Mouse (Mus musculus) neural tube, embryonic 11.5 days (tissue): ENCODE measurements around the gene Mroh9. TPM values are rescaled to one million over a fixed set of nuclear protein-coding genes. Genes with fewer than 3 reads are reported as not detected.

Source experiments
- ATAC-seq: fragments of 200-750 bp; cut with Nextera tagmentation; 2 replicates; pipeline ENCODE4 v1.8.0; 2017; ENCODE audit warnings: moderate number of reproducible peaks, mild to moderate bottlenecking, moderate TSS enrichment, moderate library complexity; ENCODE audit not compliant: insufficient read depth, low FRiP score, low TSS enrichment
- DNase-seq: peaks from one replicate; pipeline ENCODE4 v3.0.0-alpha.2; 2015; ENCODE audit warnings: low spot score
- H3K27ac ChIP-seq: fragments of 300-500 bp; sonication (generic); 2 replicates; pipeline ENCODE4 v1.5.1; 2014; ENCODE audit warnings: low read depth, mild to moderate bottlenecking, low read length
- H3K27me3 ChIP-seq: fragments of 300-500 bp; sonication (generic); 2 replicates; pipeline ENCODE4 v1.6.1; 2014; ENCODE audit warnings: mild to moderate bottlenecking, low read length, mixed read lengths; ENCODE audit not compliant: control insufficient read depth, insufficient read depth
- H3K36me3 ChIP-seq: fragments of 300-500 bp; sonication (generic); 2 replicates; pipeline ENCODE4 v1.6.1; 2014; ENCODE audit warnings: mild to moderate bottlenecking, low read length, moderate library complexity, mixed read lengths; ENCODE audit not compliant: control insufficient read depth, insufficient read depth
- H3K4me1 ChIP-seq: fragments of 300-500 bp; sonication (generic); 2 replicates; pipeline ENCODE4 v1.6.1; 2014; ENCODE audit warnings: low read length, mixed read lengths; ENCODE audit not compliant: control insufficient read depth, insufficient read depth
- H3K4me2 ChIP-seq: fragments of 300-500 bp; sonication (generic); 2 replicates; pipeline ENCODE4 v1.6.1; 2014; ENCODE audit warnings: low read depth, mild to moderate bottlenecking, moderate library complexity
- H3K4me3 ChIP-seq: fragments of 300-500 bp; sonication (generic); 2 replicates; pipeline ENCODE4 v1.5.1; 2014; ENCODE audit warnings: low read depth, low read length
- H3K9ac ChIP-seq: fragments of 300-500 bp; sonication (generic); 2 replicates; pipeline ENCODE4 v1.6.1; 2014; ENCODE audit warnings: mild to moderate bottlenecking, low read length
- H3K9me3 ChIP-seq: fragments of 300-500 bp; sonication (generic); 2 replicates; pipeline ENCODE4 v1.6.1; 2016; ENCODE audit warnings: low read length; ENCODE audit not compliant: control insufficient read depth
- WGBS: fragments of 180-500 bp; shearing (Covaris S2); extraction: QIAGEN DNeasy Blood & Tissue Kit; methylation state at CpG from one replicate; pipeline ENCODE4 v1.1.7; 2014; 5-methylcytosine and 5-hydroxymethylcytosine counted together
- polyA plus RNA-seq: library from polyadenylated mRNA; unstranded; fragments of >200 nt; fragmentation: Nextera tagmentation; extraction: Ambion mirVana; gene quantifications from 2 replicates; pipeline ENCODE4 v1.2.1, GENCODE M21; 2014

Mroh9 gene
- polyA plus RNA-seq, 1 experiment from 2014 or later: not detected

DNA sequence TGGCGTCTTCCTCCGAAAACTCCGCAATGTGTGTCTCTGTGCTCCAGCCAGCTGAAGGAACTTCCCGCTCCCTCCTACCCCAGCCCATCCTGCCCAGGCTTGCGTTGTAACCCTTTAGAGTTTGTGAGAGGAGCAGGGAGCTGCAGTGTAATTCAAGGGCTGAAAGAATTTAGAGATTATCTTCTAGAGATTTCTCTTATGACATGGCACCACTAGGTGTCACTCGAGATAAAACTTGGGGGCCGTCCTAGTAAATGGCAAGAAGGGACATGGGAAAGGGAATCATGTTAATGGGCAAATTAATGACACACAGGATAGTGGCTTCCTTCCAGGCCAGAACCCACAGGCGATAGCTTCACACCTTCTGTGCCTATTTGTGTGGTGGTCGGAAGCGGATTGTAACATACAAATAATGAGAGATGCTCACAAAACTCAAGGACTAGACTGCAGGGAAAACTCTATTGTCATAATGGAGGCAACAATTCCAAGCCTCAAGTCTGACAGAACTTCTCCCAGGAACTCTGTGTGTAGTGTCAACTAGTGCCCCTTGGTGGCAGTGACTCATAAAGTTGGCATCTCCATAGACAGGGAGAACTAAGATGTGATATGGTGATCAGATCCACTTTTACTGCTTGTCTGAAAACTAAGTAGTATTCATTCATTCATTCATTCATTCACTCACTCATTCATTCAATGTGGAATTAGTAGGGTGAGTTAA is 6.1 kb upstream of the Mroh9 start:
- peak; percentile 43 for DNase-seq
- Histone ChIP-seq H3K4me1 (no peaks in the 10 kb centered on the region), H3K36me3 (no peaks in the 10 kb centered on the region), H3K4me2 (no peak overlapping the region), H3K4me3 (no peak overlapping the region), H3K9me3 (no peaks in the 10 kb centered on the region), H3K27me3 (no peaks in the 10 kb centered on the region), H3K9ac (no peak overlapping the region), H3K27ac (no peak overlapping the region)
- 0 out of 2 replicates have a peak, but pooled peaks have one; percentile 50 for ATAC-seq
- WGBS: 60% methylated on average over 10 of the region's 10 CpGs

DNA sequence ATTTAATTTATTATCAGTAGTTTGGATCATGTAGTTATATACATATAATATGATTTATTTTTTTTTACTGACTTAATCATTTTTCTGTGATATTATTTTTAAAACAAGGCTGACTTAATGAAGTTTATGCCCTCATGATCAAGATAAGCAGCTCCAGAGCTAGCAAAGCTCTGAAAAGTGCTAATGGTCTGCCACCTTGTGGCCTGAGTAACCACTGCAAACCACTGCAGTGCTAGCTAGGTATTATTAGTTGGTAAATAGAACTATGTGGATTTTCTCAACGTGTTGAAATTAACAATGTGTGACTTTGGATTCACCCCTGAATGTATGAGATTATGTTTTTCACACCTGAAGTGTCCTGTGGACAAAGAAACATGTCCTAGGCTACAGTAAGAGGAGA is 15.0 kb downstream of the Mroh9 start:
- WGBS: 3% methylated on average over 1 of the region's 1 CpGs
- H3K9me3 ChIP-seq: no peaks in the 10 kb centered on the region
- H3K4me2 ChIP-seq: no peak overlapping the region
- no peaks in the 10 kb centered on the region for H3K36me3 ChIP-seq
- H3K4me3 ChIP-seq: no peak overlapping the region
- peak; percentile 50 for DNase-seq
- no peak overlapping the region for H3K27ac ChIP-seq
- no peaks in the 10 kb centered on the region for H3K4me1 ChIP-seq
- H3K9ac ChIP-seq: no peak overlapping the region
- no peaks in the 10 kb centered on the region for H3K27me3 ChIP-seq
- ATAC-seq: peak; percentile 76

- no peak for ATAC-seq
- WGBS: 85% methylated on average over 3 of the region's 3 CpGs
- H3K4me2 ChIP-seq: no peak overlapping the region
- no peaks in the 10 kb centered on the region for H3K4me1 ChIP-seq
- no peak for DNase-seq
- H3K4me3 ChIP-seq: no peak overlapping the region
- no peak overlapping the region for H3K9ac ChIP-seq
- H3K36me3 ChIP-seq: no peaks in the 10 kb centered on the region
- H3K27ac ChIP-seq: no peak overlapping the region
- H3K9me3 ChIP-seq: no peaks in the 10 kb centered on the region
- H3K27me3 ChIP-seq: no peaks in the 10 kb centered on the region
Measured at GRCm38 (mm10) chr1:163060381-163060780, 25.1 kb downstream of the Mroh9 start.

DNA sequence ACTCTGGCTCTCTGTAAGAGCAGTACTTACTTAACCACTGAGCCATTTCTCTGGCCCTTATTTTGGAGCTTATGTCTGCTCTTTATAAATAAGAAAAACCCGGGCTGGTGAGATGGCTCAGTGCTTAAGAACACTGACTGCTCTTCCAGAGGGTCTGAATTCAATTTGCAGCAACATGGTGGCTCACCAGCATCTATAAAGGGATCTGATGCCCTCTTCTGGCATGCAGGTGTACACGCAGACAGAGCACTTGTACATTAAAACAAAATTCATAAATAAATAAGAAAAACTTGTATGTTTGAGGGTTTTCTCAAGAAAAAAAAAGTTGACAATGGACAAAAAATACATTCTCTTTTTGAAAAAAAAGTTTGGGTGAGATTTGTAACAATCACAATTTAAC is 28.1 kb downstream of the Mroh9 start:
- no peak overlapping the region for H3K4me3 ChIP-seq
- no peak overlapping the region for H3K27ac ChIP-seq
- no peaks in the 10 kb centered on the region for H3K36me3 ChIP-seq
- ATAC-seq: peak; percentile 63; the same call in 1 of the 2 replicates
- H3K27me3 ChIP-seq: no peaks in the 10 kb centered on the region
- H3K4me2 ChIP-seq: no peak overlapping the region
- DNase-seq: peak; percentile 14
- WGBS: 49% methylated on average over 2 of the region's 2 CpGs
- H3K9me3 ChIP-seq: no peaks in the 10 kb centered on the region
- no peaks in the 10 kb centered on the region for H3K4me1 ChIP-seq
- H3K9ac ChIP-seq: no peak overlapping the region

- ATAC-seq (no peak), DNase-seq (no peak)
- Histone ChIP-seq H3K9me3 (no peaks in the 10 kb centered on the region), H3K36me3 (no peaks in the 10 kb centered on the region), H3K4me3 (no peak overlapping the region), H3K4me1 (no peaks in the 10 kb centered on the region), H3K27me3 (no peaks in the 10 kb centered on the region), H3K9ac (no peak overlapping the region), H3K27ac (no peak overlapping the region), H3K4me2 (no peak overlapping the region)
Measured at GRCm38 (mm10) chr1:163055629-163056028, 29.8 kb downstream of the Mroh9 start.

- H3K9ac ChIP-seq: no peak overlapping the region
- no peak overlapping the region for H3K27ac ChIP-seq
- H3K4me3 ChIP-seq: no peak overlapping the region
- no peak overlapping the region for H3K4me2 ChIP-seq
- no peak for ATAC-seq
- H3K4me1 ChIP-seq: no peaks in the 10 kb centered on the region
- H3K27me3 ChIP-seq: no peaks in the 10 kb centered on the region
- H3K9me3 ChIP-seq: no peaks in the 10 kb centered on the region
- no peaks in the 10 kb centered on the region for H3K36me3 ChIP-seq
- DNase-seq: no peak
Measured at GRCm38 (mm10) chr1:163023075-163023474, 62.4 kb downstream of the Mroh9 start.

DNA sequence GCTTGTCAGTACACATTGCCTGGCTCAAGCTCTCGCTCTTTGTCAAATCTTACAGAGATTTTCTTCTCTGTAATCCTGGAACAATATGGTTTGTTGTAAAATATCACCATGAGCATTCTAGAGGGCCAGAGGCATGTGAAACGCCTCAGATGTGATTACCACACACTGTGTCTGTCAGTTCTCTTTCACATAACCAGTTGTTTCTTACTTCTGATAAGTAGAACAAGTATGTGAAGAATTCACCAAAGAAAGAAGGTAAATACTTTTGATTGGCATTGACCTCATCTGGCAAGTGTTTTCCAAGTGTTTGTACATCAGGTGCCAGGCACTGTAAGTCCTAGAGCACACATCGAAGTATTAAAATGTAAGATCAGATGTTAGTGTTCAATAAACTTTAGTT is 76.2 kb downstream of the Mroh9 start:
- H3K9me3 ChIP-seq: no peaks in the 10 kb centered on the region
- no peak for ATAC-seq
- H3K36me3 ChIP-seq: no peaks in the 10 kb centered on the region
- no peak overlapping the region for H3K4me3 ChIP-seq
- 82% methylated on average over 3 of the region's 3 CpGs for WGBS
- no peaks in the 10 kb centered on the region for H3K27me3 ChIP-seq
- DNase-seq: no peak
- no peak overlapping the region for H3K27ac ChIP-seq
- no peaks in the 10 kb centered on the region for H3K4me1 ChIP-seq
- H3K9ac ChIP-seq: no peak overlapping the region
- no peak overlapping the region for H3K4me2 ChIP-seq

DNA sequence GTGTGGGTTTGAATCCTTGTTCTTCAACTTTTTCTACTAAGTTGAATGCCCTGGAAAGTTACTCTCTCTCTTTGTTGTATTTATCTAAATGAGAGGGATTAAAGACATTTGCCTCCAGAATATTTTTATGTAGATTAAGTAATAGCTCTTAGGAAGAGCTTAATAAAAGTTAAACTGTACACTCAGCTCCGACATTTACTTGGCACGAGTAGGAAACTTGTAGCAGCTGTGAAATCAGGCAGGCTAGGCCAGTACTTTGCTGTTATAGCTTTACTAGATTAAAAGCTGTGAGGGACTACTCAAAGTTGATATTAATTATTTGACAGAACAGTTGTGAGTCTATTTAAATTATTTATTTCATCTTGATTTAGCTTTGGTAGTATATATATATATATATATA is 82.0 kb downstream of the Mroh9 start:
- ATAC-seq (no peak), DNase-seq (no peak)
- Histone ChIP-seq H3K36me3 (no peaks in the 10 kb centered on the region), H3K27ac (no peak overlapping the region), H3K27me3 (no peaks in the 10 kb centered on the region), H3K4me1 (no peaks in the 10 kb centered on the region), H3K4me3 (no peak overlapping the region), H3K9ac (no peak overlapping the region), H3K4me2 (no peak overlapping the region), H3K9me3 (no peaks in the 10 kb centered on the region)
- 89% methylated on average over 2 of the region's 2 CpGs for WGBS

GRCm38 (mm10) chr1:163001271-163001829 is 84.1 kb downstream of the Mroh9 start:
- no peaks in the 10 kb centered on the region for H3K9me3 ChIP-seq
- 83% methylated on average over 4 of the region's 4 CpGs for WGBS
- H3K27me3 ChIP-seq: no peaks in the 10 kb centered on the region
- no peak overlapping the region for H3K27ac ChIP-seq
- DNase-seq (no peak), ATAC-seq (no peak)
- H3K9ac ChIP-seq: no peak overlapping the region
- H3K4me2 ChIP-seq: no peak overlapping the region
- H3K36me3 ChIP-seq: no peaks in the 10 kb centered on the region
- no peaks in the 10 kb centered on the region for H3K4me1 ChIP-seq
- no peak overlapping the region for H3K4me3 ChIP-seq
